Mouse (Mus musculus): ENCODE measurements at regions not wholly inside any gene's neighbourhood (a gene's known extent, or its start where the extent isn't known, plus 50 kb on each side); places are given as distances from the start of the nearest gene placed in this dataset.
A peak's percentile ranks its signal among the peaks of the same experiment; 100 is the strongest.

- WGBS = 32% methylated on average over 14 of the region's 14 CpGs
- no peak for ATAC-seq (ENCODE audit: insufficient number of reproducible peaks, low FRiP score, low TSS enrichment, low read depth)
Measured at GRCm38 (mm10) chr13:78445891-78446725, 246.6 kb upstream of the Nr2f1 start.

GRCm38 (mm10) chr13:78444691-78445349, 245.3 kb upstream of the Nr2f1 start:
- no peak overlapping the region for H3K4me3 ChIP-seq
- no peaks in the 10 kb centered on the region for H3K36me3 ChIP-seq
- H3K4me1 ChIP-seq = peaks cover 5% of the 10 kb centered on the region; the same call in 1 of the 2 replicates
- no peak overlapping the region for H3K4me2 ChIP-seq
- no peak for ATAC-seq (ENCODE audit: insufficient number of reproducible peaks, low FRiP score, low TSS enrichment, low read depth)
- H3K9me3 ChIP-seq = no peaks in the 10 kb centered on the region
- H3K27me3 ChIP-seq = no peaks in the 10 kb centered on the region
- H3K27ac ChIP-seq = no peak overlapping the region
- H3K9ac ChIP-seq = no peak overlapping the region
- 73% methylated on average over 8 of the region's 8 CpGs for WGBS

More at GRCm38 (mm10) chr13:78445891-78446725, 246.6 kb upstream of the Nr2f1 start:
- no peak overlapping the region for H3K9ac ChIP-seq
- no peak overlapping the region for H3K27ac ChIP-seq
- peak overlapping the region; percentile 22; the same call in 1 of the 2 replicates for H3K4me2 ChIP-seq
- no peaks in the 10 kb centered on the region for H3K9me3 ChIP-seq
- no peaks in the 10 kb centered on the region for H3K36me3 ChIP-seq
- H3K4me1 ChIP-seq = peaks cover 5% of the 10 kb centered on the region; the same call in 1 of the 2 replicates
- H3K27me3 ChIP-seq = no peaks in the 10 kb centered on the region
- no peak overlapping the region for H3K4me3 ChIP-seq

DNA sequence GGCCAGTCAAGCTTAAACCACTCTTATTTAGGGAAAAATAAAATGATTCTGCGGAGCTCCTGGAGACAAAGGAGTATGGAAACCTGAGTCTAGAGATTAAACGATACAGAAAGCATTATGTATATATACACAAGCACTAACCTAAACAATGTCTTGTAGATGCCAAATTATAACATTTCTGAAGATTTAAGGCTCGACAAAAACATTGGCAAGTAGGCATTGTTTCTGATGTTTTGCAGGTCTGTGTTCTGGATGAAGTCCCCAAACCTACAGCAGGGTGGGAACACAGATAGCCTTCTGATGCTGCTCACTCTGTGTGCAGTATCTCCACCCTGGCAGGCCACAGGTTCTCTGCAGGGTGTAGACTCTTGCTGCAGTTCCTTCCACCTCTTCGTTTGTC, 228.9 kb upstream of the Nr2f1 start:
- H3K4me1 ChIP-seq = peaks cover 17% of the 10 kb centered on the region
- H3K27ac ChIP-seq = no peak overlapping the region
- no peaks in the 10 kb centered on the region for H3K36me3 ChIP-seq
- no peak for ATAC-seq (ENCODE audit: insufficient number of reproducible peaks, low FRiP score, low TSS enrichment, low read depth)
- WGBS = 70% methylated on average over 4 of the region's 4 CpGs
- no peak overlapping the region for H3K9ac ChIP-seq
- no peak overlapping the region for H3K4me2 ChIP-seq
- no peak overlapping the region for H3K4me3 ChIP-seq
- no peaks in the 10 kb centered on the region for H3K9me3 ChIP-seq
- no peaks in the 10 kb centered on the region for H3K27me3 ChIP-seq

DNA sequence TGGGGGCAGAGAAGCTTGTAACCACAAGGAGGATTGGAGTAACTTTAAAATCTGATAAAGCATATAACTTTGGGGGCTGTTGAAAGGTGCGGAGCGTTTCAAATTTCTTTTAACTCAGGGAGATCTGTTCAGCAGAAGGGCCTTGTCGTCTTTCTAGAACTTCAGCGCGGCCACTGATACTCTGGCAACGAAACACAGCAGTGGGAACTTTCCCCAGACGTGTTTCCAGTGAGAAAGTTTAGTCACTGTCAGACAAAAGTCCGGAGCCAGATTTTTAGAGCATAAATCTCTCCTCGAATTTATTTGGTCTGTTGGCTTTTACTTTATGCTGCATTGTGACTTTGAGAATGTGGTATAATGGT, 228.5 kb upstream of the Nr2f1 start:
- H3K4me3 ChIP-seq = peak overlapping the region; percentile 24
- H3K9me3 ChIP-seq = no peaks in the 10 kb centered on the region
- H3K4me2 ChIP-seq = peak overlapping the region; percentile 43
- no peak for ATAC-seq (ENCODE audit: insufficient number of reproducible peaks, low FRiP score, low TSS enrichment, low read depth)
- peaks cover 17% of the 10 kb centered on the region for H3K4me1 ChIP-seq
- no peaks in the 10 kb centered on the region for H3K36me3 ChIP-seq
- H3K27ac ChIP-seq = peak overlapping the region; percentile 47; the same call in 1 of the 2 replicates
- WGBS = 13% methylated on average over 9 of the region's 9 CpGs
- no peak overlapping the region for H3K9ac ChIP-seq
- no peaks in the 10 kb centered on the region for H3K27me3 ChIP-seq

- Histone ChIP-seq H3K36me3 (no peaks in the 10 kb centered on the region), H3K4me1 (peaks cover 17% of the 10 kb centered on the region), H3K4me2 (peak overlapping the region; percentile 43), H3K9ac (no peak overlapping the region), H3K27me3 (no peaks in the 10 kb centered on the region), H3K27ac (peak overlapping the region; percentile 47), H3K4me3 (peak overlapping the region; percentile 24), H3K9me3 (no peaks in the 10 kb centered on the region)
- 12% methylated on average over 24 of the region's 24 CpGs for WGBS
- no peak for ATAC-seq (ENCODE audit: insufficient number of reproducible peaks, low FRiP score, low TSS enrichment, low read depth)
Measured at GRCm38 (mm10) chr13:78427141-78428083, 227.9 kb upstream of the Nr2f1 start.

- no peak for ATAC-seq (ENCODE audit: insufficient number of reproducible peaks, low FRiP score, low TSS enrichment, low read depth)
- peaks cover 17% of the 10 kb centered on the region for H3K4me1 ChIP-seq
- H3K4me3 ChIP-seq = no peak overlapping the region
- H3K4me2 ChIP-seq = 0 out of 2 replicates have a peak overlapping the region, but pooled peaks have one; percentile 43
- H3K27me3 ChIP-seq = no peaks in the 10 kb centered on the region
- H3K9ac ChIP-seq = no peak overlapping the region
- H3K36me3 ChIP-seq = no peaks in the 10 kb centered on the region
- WGBS = 29% methylated on average over 8 of the region's 8 CpGs
- no peak overlapping the region for H3K27ac ChIP-seq
- H3K9me3 ChIP-seq = no peaks in the 10 kb centered on the region
Measured at GRCm38 (mm10) chr13:78426306-78426921, 226.9 kb upstream of the Nr2f1 start.

GRCm38 (mm10) chr13:78405071-78405470, 205.5 kb upstream of the Nr2f1 start:
- WGBS = 34% methylated on average over 3 of the region's 3 CpGs
- H3K9ac ChIP-seq = no peak overlapping the region
- no peaks in the 10 kb centered on the region for H3K36me3 ChIP-seq
- no peaks in the 10 kb centered on the region for H3K9me3 ChIP-seq
- no peak overlapping the region for H3K4me2 ChIP-seq
- no peak overlapping the region for H3K27ac ChIP-seq
- ATAC-seq (ENCODE audit: insufficient number of reproducible peaks, low FRiP score, low TSS enrichment, low read depth) = no peak
- no peak overlapping the region for H3K4me3 ChIP-seq
- H3K4me1 ChIP-seq = no peaks in the 10 kb centered on the region
- H3K27me3 ChIP-seq = no peaks in the 10 kb centered on the region; the same call in 1 of the 2 replicates

DNA sequence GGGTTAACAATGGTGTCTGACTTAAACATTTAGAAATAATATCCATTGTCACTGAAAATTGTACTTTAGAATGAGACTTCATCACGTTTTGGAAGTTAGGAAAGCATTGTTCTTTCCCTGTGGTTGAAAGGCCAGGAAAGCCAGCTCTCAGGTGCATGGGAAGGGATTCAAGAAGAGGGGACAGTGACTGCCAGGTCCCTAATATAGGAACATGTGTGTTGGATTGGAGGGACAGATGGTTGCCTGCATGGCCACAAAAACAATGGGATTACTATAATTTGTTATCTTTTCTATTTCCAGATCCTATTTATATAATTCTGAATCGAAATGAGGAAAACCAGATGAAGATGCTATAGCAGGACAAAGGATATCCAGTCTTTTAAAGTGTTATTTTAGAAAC, 184.2 kb upstream of the Nr2f1 start:
- Histone ChIP-seq H3K36me3 (no peaks in the 10 kb centered on the region), H3K9me3 (no peaks in the 10 kb centered on the region), H3K4me3 (no peak overlapping the region), H3K4me1 (no peaks in the 10 kb centered on the region), H3K9ac (no peak overlapping the region), H3K27ac (no peak overlapping the region), H3K4me2 (no peak overlapping the region), H3K27me3 (no peaks in the 10 kb centered on the region)
- no peak for ATAC-seq (ENCODE audit: insufficient number of reproducible peaks, low FRiP score, low TSS enrichment, low read depth)
- 62% methylated on average over 2 of the region's 2 CpGs for WGBS

- no peak overlapping the region for H3K27ac ChIP-seq
- no peak overlapping the region for H3K4me2 ChIP-seq
- no peak for ATAC-seq (ENCODE audit: insufficient number of reproducible peaks, low FRiP score, low TSS enrichment, low read depth)
- H3K36me3 ChIP-seq = no peaks in the 10 kb centered on the region
- no peaks in the 10 kb centered on the region for H3K9me3 ChIP-seq
- H3K9ac ChIP-seq = no peak overlapping the region
- no peak overlapping the region for H3K4me3 ChIP-seq
- 55% methylated on average over 1 of the region's 1 CpGs for WGBS
- no peaks in the 10 kb centered on the region for H3K4me1 ChIP-seq
- H3K27me3 ChIP-seq = no peaks in the 10 kb centered on the region
Measured at GRCm38 (mm10) chr13:78361236-78361635, 161.7 kb upstream of the Nr2f1 start.

- Histone ChIP-seq H3K4me1 (no peaks in the 10 kb centered on the region), H3K27ac (no peak overlapping the region), H3K9me3 (no peaks in the 10 kb centered on the region), H3K4me3 (no peak overlapping the region), H3K27me3 (no peaks in the 10 kb centered on the region), H3K9ac (no peak overlapping the region), H3K4me2 (no peak overlapping the region), H3K36me3 (no peaks in the 10 kb centered on the region)
- no peak for ATAC-seq (ENCODE audit: insufficient number of reproducible peaks, low FRiP score, low TSS enrichment, low read depth)
- 47% methylated on average over 3 of the region's 3 CpGs for WGBS
Measured at GRCm38 (mm10) chr13:78348830-78349229, 149.3 kb upstream of the Nr2f1 start.

- H3K36me3 ChIP-seq = no peaks in the 10 kb centered on the region
- ATAC-seq (ENCODE audit: insufficient number of reproducible peaks, low FRiP score, low TSS enrichment, low read depth) = no peak
- H3K4me2 ChIP-seq = no peak overlapping the region
- no peak overlapping the region for H3K27ac ChIP-seq
- H3K27me3 ChIP-seq = no peaks in the 10 kb centered on the region
- no peaks in the 10 kb centered on the region for H3K9me3 ChIP-seq
- no peak overlapping the region for H3K9ac ChIP-seq
- WGBS = 33% methylated on average over 4 of the region's 4 CpGs
- H3K4me1 ChIP-seq = no peaks in the 10 kb centered on the region
- H3K4me3 ChIP-seq = no peak overlapping the region
Measured at GRCm38 (mm10) chr13:78324443-78325206, 125.1 kb upstream of the Nr2f1 start.

Measured in limb, embryonic 15.5 days (tissue).